Mouse (Mus musculus) cerebellum, adult 11 months (tissue): ENCODE measurements around the gene Kif1bp.
A peak's percentile ranks its signal among the peaks of the same experiment; 100 is the strongest.
"Not testable (repeated sequence)": the region's sequence is repeated elsewhere in the genome, so short reads cannot be mapped to it uniquely, and the experiment has no call there.

ENCODE experiments used
- DNase-seq: peaks from one replicate; pipeline ENCODE4 v3.0.0; 2022

Gene Kif1bp

DNA sequence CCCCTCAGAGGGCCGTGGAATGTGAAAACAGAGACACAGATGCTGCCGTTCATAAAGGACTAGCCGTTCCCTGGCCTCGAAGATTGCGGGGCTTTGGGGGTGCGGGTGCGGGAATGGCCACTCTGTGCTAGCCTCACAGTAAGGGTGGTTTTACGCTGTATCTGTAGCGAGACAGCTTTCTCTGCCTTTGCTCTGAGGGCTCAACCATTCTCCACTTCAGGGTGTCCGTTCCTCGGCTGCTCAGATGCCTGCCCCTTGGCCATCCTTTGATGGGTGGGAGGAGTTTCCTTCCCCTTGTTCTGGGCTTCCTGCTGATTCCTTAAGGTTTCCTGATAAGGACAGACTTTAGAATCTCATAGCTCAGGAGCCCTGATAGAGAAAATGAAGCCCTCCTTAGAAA, 69.8 kb downstream of the Kif1bp start:
- DNase-seq, result no peak

DNA sequence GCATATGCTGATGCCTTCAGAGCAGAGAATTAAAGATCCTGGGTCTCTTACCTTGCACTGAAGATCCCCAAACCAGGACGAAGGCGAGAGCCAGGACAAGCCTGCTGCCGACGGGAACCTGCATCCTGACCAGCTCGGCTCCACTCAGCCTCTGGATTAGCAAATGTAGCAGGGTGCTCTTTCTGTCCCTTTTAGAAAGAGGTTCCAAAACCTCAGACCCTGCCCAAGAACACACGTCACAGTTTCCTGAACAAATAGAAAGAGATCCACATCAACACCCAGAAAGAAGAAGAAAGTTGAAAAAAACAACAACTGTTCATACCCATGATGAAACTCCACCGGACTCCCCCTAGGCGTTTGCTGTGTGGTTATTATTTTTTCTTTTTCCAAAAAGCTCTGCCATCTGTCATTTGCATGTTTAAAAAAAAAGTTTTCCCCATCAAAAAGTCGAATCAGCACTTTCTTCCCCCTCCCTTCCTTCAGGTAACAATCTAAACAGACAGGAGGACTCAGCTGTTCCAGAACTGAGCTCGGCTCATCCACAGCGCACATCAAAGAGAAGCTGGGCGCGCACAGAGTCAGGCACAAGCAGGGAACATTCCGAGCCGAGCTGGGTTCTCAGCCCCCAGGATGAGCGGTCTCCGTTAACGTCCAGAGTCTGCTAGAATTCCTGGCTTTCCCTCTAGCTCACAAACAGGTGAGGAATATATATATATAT, 70.5 kb downstream of the Kif1bp start:
- no peak for DNase-seq

DNA sequence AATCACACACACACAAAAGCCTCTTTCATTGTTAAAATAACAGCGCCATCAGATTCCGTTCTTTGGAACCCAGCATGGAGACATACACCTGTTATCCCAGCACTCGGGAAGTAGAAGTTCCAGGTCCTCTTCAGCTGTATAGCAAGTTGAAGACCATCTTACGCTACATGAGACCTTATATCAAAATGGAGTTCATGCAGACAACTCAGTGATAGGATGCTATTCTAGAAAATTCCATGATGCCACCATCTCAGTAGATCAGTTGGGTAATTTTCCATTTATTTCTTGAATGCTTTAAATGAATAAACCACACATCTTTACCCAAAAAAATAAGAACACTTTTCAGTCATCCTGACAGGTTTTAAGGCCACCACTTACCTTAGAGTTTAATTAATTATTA, 71.2 kb downstream of the Kif1bp start:
- DNase-seq, result no peak

DNA sequence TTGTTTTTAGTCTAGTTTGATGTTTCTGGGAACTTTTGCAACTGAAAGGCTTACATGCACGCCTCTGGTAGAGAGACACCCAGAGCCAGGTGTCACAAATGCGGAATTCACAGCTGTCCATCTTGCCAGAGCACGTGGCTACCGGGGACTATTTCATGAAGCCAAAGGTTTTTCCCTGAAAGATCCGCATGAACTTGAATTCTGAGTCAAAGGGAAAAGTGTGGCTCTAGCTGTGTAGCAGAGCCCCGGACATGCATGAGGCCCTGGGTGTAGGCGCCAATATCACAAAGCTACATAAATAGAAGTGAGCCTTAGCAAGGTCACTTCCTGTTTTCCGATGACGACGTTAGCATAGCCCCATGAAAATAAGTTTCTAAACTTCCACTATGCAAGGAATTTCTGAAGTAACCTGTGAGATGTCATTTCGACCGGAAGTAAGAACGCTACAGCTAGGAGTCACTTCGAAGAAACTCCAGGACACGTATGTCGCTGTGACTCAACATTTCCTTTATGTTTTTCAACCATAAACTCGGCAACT, 72.2 kb downstream of the Kif1bp start:
- no peak for DNase-seq

DNA sequence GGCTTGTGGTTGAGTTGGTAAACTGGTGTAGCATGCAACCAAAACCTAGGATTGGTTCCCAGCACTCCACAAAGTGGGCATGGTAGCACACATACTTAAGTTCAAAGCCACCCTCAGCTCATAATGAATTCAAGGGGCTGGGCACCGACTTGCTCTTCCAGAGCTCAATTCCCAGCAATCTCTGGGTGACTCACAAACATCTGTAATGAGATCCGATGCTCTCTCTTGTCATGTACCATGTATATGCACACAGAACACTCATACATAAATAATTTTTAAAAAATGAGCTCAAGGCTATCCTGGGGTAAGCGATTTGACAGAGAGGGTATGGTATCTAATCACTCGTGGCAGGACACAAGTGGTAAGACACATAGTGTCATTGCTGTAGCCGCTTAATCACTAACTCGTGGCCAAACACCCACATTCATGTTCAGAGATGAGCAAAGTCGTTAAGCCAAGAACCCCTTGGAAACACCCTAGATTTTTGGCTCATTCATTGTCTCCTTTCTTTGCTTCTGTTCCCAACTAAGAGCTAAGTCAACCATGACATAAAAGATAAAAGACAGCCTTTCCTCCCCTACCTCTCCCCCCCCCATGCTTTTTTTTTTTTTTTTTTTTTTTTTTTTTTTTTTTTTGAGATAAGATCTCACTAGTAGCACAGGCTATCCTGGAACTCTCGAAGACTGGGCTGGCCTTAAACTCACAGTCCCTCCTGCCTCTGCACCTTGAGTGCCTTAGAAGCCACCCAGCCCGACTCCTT, 72.9 kb downstream of the Kif1bp start:
- no peak for DNase-seq

DNA sequence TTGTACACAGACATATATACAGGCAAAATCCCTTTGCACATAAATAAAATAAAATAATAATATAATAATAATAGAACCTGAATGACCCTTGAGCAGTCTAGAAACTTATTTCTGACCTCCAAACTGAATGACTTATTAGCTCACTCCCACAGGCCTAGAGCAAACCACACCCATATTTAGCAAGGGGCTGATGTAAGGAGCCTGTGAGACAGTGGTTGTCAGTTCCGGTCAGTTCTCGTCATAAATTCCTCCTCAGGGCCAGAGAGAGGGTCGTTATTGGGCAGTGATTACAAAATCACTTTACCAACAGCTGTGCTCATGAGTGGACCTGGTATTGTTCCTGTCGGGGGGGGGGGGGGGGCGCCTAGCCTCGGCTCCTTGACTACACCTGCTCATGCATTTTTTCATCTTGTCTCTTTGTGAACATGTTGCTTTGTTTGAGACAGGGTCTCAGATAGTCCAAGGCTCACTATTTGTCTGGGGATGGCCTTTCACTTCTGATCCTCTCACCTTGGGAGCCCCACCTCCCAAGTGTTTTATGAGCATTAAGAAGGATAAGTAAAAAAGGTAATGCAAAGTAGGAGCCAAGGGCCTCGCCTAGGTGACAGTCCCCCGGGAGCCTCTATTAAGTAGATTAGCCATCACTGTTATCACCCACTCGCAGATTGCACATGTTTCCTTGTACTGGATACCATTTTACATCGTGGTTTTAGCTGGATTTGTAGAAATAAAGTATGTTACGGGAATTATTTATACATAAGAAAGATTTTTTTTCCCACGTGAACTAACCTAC, 74.2 kb downstream of the Kif1bp start:
- no peak for DNase-seq

DNA sequence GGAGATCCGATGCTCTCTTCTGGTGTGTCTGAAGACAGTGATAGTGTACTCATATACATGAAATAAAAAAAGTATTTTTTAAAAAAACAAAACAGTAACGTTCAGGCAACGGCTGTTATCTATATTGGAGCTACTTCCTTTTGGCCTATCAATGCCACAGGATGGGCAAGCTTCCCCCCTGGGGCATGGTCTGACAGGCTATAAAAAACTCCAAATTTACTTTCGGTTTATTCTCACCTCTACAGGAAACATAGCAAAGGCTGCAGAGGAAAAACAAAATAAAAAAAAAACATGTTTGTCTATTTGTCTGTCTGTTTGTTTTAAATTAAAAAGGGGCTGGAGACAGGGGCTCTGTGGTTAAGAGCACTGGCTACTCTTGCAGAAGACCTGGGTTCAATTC, 74.9 kb downstream of the Kif1bp start:
- DNase-seq, result no peak

DNA sequence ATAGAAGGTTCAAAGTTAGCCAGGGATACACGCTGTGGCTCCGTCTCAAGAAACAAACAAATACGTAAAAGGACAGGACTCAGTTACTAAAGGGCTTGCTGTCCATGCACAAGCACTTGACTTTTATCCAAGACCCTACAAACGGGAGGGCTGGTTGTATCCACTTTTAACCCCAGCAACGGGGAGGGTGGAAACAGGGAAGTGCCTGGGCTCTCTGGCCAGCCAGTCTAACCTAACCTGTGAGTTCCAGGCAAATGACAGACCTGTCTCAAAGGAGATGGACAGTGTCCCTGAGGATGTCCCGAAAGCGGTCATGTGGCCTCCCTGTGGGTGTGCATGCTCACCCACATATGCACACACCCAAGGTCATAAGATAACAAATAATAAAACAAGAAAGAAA, 76.3 kb downstream of the Kif1bp start:
- no peak for DNase-seq

DNA sequence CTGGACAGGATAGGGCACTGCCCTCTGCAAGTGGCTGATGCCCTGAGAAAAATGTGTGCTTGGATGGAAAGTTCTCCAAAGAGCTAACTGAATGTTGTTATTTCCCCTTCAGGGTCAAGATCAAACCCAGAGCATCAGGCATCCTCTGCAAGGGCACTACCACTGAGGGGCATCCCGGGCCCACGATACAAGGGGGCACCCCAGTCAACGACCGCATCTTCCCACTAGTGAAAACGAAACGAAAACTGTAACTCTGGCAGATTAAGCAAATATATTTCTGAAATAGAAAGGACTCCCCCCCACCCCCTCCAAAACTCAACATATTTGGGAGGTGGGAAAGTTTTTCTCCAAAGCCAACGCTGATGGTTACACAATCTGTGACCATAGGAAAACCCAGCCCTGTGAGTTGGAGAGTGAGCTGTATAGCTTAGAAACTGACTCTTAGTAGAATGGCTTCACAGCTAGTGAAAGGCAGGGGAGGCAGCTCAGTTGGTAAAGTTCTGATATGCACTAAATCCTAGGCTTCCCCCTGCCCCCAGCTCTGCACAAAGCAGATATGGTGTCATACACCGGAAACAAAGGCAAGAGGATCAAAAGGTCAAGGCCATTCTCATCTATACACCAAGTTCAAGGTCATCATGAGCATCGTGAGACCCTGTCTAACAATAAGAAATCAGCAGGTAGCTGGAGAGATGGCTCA, 77.2 kb downstream of the Kif1bp start:
- DNase-seq, result no peak

DNA sequence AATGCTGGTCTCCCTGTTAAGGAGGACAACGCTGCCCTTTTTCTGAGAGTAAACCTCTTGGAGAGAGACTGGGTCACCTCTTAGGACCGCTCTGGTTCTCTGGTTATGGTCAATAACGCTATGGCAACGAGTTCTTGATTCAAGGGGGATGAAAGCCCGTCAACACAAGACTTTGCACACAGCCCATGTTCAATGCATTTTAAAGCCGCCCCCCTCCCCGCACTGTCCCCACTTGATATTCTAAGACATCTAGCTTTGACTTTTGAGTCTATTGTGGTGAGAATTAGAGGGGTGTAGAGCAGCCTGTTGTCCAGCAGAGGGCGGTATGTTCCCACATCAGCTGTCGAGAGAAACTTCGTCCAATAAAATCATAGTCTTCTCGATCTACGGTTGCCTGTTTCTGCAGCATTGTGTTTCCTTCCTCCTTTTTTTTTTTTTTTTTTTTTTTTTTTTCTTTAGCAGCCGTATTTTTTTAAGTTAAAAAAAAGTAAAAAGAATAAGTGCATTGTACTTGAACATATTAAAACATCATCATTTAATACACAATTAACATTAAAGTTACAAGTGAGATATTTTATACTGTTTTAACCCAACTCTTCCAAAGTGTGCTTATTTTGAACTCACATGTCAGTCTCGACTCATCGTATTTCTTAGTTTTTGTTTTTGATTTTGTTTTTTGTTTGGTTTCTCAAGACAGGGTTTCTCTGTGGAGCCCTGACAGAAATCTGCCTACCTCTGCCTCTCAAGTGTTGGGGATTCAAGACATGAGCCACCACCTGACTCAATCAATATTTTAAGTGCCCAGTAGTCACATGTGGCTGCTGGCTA, 78.0 kb downstream of the Kif1bp start:
- DNase-seq, result peak; percentile 33

DNA sequence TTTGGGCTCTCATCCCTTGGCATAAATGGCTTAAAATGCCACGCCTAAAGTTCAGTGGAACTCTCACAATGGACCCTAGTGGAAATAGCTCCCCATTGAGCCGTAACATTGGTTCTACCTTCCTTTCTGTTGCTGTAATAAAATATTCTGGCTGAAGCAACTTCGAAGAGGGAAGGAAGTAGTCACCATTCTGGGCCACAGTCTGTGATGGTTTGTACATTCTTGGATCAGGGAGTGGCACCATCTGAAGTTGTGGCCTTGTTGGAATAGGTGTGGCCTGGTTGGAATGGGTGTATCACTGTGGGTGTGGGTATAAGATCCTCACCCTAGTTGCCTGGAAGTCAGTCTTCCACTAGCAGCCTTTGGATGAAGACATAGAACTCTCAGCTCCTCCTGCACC, 86.6 kb downstream of the Kif1bp start:
- DNase-seq, result not testable (repeated sequence)
